Mouse (Mus musculus) heart, adult 2 months (tissue): Measurements from ENCODE around the gene Tgif2lx1. TPM values are rescaled to one million over a fixed set of nuclear protein-coding genes. Genes with fewer than 3 reads are reported as not detected.
"Not testable (repeated sequence)": the region's sequence is repeated elsewhere in the genome, so short reads cannot be mapped to it uniquely, and the experiment has no call there.

ENCODE experiments used
- DNase-seq, 2 experiments: peaks; one replicate each; pipeline ENCODE4 v3.0.0; 2021
- H3K27ac ChIP-seq: fragments of 200-600 bp; 2 replicates; pipeline ENCODE4 v1.8.1; 2022
- H3K27me3 ChIP-seq: fragments of 200-500 bp; 2 replicates; pipeline ENCODE4 v1.6.1; 2012; ENCODE audit warnings: mild to moderate bottlenecking, low read length, inconsistent platforms, mixed read lengths; ENCODE audit not compliant: control insufficient read depth, insufficient read depth
- H3K36me3 ChIP-seq: fragments of 200-500 bp; 2 replicates; pipeline ENCODE4 v1.6.1; 2012; ENCODE audit warnings: low read length, inconsistent platforms; ENCODE audit not compliant: control insufficient read depth, insufficient read depth
- H3K4me1 ChIP-seq: fragments of 200-500 bp; 2 replicates; pipeline ENCODE4 v1.6.1; 2011; ENCODE audit warnings: low read length; ENCODE audit not compliant: control insufficient read depth, insufficient read depth
- H3K4me3 ChIP-seq: fragments of 200-600 bp; 2 replicates; pipeline ENCODE4 v1.8.1; 2022
- H3K79me2 ChIP-seq: fragments of 200-500 bp; replicated peaks from 2 replicates; pipeline ENCODE4 v1.6.1; 2012; ENCODE audit warnings: mild to moderate bottlenecking, inconsistent platforms, low read length, moderate library complexity, mixed read lengths; ENCODE audit not compliant: control insufficient read depth, insufficient read depth
- H3K9ac ChIP-seq: fragments of 200-500 bp; 2 replicates; pipeline ENCODE4 v1.6.1; 2012; ENCODE audit warnings: low read depth, mild to moderate bottlenecking, control low read depth, inconsistent platforms, low read length, mixed read lengths
- WGBS: fragments of 180-500 bp; shearing (Covaris S2); methylation state at CpG from one replicate; pipeline ENCODE4 v1.1.7; 2018; 5-methylcytosine and 5-hydroxymethylcytosine counted together
- intact Hi-C: fragments of 180-260 bp; cut with DNase I; formaldehyde crosslinking; loops from one replicate; pipeline ENCODE4 v1.15.1; 2025
- long read RNA-seq: library from polyadenylated mRNA; stranded (forward); transcript quantifications from one replicate; pipeline ENCODE4 v2.0.0, GENCODE M21; 2021
- polyA plus RNA-seq: library from polyadenylated mRNA; depleted of rRNA; stranded (reverse); fragments of >200 nt; gene quantifications from 2 replicates; pipeline ENCODE4 v1.2.3, GENCODE M21; 2012; rRNA removed
- total RNA-seq, 2 experiments: library from RNA; stranded (reverse); gene quantifications; 2 replicates each; pipeline ENCODE4 v1.2.3; 2021

Tgif2lx1 gene
- not detected for total RNA-seq
- polyA plus RNA-seq, result not detected in 2 replicates
- long read RNA-seq, result 0 reads

GRCm38 (mm10) chrX:118480637-118481036, at the start of gene Tgif2lx1:
Gene Tgif2lx1, minus strand, starts transcription at chrX:118480737.
- H3K27ac ChIP-seq, H3K36me3 ChIP-seq, H3K79me2 ChIP-seq, DNase-seq, intact Hi-C loops, H3K4me1 ChIP-seq, H3K27me3 ChIP-seq, H3K9ac ChIP-seq, H3K4me3 ChIP-seq: not testable (repeated sequence)
- WGBS, result no CpG with 5 or more reads among the region's 5 CpGs

Other genes starting within 250 kb of the Tgif2lx1 start
- gene Tgif2lx2, start 53.5 kb downstream of the Tgif2lx1 start, total RNA-seq, result not detected
- gene Tgif2lx2, start 53.5 kb downstream of the Tgif2lx1 start, polyA plus RNA-seq, result not detected in 2 replicates